Mouse (Mus musculus) thymus, adult 2 months (tissue): Measurements from ENCODE around the gene Rab43.

Experiments
- CTCF ChIP-seq: fragments of 200-500 bp; IDR thresholded peaks from 2 replicates; pipeline ENCODE4 v1.5.1; 2012; ENCODE audit warnings: mild to moderate bottlenecking, control low read depth, low read length, moderate library complexity, borderline replicate concordance; ENCODE audit not compliant: control insufficient read depth, poor library complexity, insufficient read depth; ENCODE audit errors: extremely low read depth
- POLR2A ChIP-seq: fragments of 200-500 bp; IDR thresholded peaks from 2 replicates; pipeline ENCODE4 v1.6.1; 2012; ENCODE audit warnings: mild to moderate bottlenecking, low read length, control low read depth, moderate library complexity; ENCODE audit not compliant: control insufficient read depth, poor library complexity, insufficient read depth; ENCODE audit errors: extremely low read depth

DNA sequence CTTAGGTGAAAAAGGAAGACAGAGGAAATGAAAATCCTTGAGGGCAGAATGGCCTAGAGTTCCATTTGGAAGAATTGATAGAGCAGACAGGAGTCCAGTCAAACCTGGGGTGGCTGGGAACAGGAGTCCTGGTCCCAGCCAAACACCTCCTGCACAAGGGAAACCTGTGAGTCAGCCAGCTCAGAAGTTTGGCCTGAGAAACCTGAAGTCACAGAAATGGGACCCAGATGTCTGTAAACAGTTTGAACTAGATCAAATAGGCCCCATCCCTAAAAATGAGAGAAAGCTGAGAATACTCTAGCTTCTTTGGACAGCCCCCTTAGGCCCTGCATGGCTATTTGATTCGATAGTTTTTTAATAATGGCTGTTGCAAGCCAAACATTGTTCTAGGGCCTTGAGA lies 692 bp upstream of the Rab43 start:
- TF ChIP-seq CTCF (no peak), POLR2A (no peak)
